Mouse (Mus musculus): ENCODE data around the gene Crat. TPM values are rescaled to one million over a fixed set of nuclear protein-coding genes. Genes with fewer than 3 reads are reported as not detected.

Gene Crat
- total RNA-seq, 2 experiments from 2014 or later, result 9.1 to 31.7 TPM

DNA sequence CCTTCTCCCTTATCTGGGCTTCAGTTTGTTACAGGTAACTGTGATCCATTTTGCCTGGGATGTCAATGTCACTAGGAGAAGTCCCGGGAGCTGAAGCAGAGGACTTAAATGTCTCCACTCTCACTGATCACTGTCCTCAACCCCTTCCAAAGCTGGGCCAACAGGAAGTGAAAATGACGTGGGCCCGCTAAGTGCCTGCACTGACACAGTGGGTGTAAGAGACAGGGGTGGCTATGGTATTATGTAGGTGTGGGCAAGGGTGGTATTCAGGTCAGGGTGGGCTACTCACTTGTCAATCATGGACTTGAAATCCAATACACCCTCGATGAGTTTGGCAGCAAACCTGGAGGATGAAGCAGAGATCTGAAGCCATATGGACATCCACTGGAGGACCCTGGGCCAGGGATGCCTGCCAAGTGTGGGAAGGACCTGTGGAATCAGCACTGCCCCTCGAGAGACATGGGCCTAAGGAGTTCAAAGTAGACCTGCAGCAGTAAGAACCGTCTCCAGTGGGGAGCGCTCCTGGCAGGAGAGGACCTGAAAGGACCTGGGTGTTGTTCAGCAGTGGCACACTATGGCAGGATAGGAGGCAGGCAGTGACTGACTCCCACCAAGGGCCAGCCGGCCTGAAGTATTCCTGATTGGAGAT lies 7.0 kb downstream of the Crat start:
- ATAC-seq (replicated peaks; ENCODE audit: poor library complexity), result no peak

- ATAC-seq (replicated peaks; ENCODE audit: poor library complexity), result no peak
These were observed 7.8 kb downstream of the Crat start for GRCm38 (mm10) chr2:30407778-30408177.

- peak; percentile 14; the same call in 1 of the 2 replicates for ATAC-seq (replicated peaks; ENCODE audit: poor library complexity)
These were observed 8.4 kb downstream of the Crat start for GRCm38 (mm10) chr2:30407221-30407620.

DNA sequence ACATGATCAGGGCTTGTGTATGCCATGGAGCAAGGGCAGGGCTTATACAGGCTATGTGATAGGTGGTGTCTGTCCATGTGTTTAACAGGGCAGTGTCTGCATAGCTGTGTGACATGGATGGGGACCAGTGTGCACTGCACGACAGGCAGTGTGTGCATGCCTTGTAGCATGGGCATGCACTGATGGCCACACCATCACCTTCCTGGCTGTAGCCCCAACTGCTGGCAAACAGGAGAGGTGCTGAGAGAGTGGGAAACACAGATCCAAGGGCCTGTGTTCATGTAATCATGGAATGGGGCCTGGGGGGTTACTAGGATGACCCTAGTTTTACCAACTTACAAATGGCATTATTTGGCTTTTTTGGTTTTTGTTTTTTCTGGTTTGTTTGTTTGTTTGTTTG lies 11.7 kb downstream of the Crat start:
- ATAC-seq (replicated peaks; ENCODE audit: poor library complexity), result no peak

GRCm38 (mm10) chr2:30402843-30403242 lies 12.8 kb downstream of the Crat start:
- ATAC-seq (replicated peaks; ENCODE audit: poor library complexity), result no peak

DNA sequence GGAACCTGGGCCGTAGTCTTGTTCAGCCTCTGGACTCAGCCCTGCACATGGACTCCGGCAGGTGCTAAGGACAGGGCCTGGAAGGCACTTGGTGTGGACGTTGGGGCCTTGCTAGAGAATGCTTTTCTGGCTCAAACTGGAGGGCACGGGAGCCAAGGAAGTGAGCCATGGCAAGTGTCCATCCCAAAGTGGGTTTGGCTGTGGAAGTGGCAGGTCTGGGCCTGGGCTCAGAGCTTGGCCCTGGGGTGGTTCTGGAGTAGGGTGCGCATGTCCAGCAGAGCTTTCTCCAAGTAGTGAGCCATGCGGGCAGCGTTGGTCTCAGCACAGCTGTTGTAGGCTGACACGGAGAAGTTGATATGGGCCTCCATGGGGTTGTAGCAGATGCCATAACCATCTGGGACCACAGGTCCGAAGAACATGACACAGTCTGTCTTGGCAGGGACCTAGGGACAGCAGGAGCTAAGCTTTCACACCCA lies 13.2 kb downstream of the Crat start:
- ATAC-seq (replicated peaks; ENCODE audit: poor library complexity), result no peak

DNA sequence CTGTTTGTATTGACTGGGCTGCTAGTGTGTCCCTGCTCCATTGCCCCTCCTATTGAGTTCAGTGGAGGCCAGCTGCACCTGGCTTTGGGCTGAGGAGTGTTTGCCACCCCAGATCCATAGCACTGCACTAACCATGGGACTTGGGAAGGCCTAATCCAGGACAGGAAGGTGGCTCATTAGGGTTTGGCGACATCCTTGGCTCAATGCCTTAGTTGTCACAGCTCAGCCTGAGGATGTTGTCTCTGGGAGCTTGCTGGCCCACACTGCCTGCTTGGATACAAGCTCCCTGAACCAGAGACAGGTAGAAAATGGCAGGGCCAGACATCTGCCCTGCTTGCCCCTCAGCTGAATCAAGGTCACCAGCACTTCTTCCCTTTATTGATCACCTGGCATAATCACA lies 14.0 kb downstream of the Crat start:
- no peak for ATAC-seq (replicated peaks; ENCODE audit: poor library complexity)

GRCm38 (mm10) chr2:30399191-30400171 lies 16.1 kb downstream of the Crat start:
- ATAC-seq (replicated peaks; ENCODE audit: poor library complexity), result no peak

GRCm38 (mm10) chr2:30397986-30398512 lies 17.6 kb downstream of the Crat start:
- no peak for ATAC-seq (replicated peaks; ENCODE audit: poor library complexity)

- no peak for ATAC-seq (replicated peaks; ENCODE audit: poor library complexity)
These were observed 19.4 kb downstream of the Crat start for GRCm38 (mm10) chr2:30396246-30396645.

DNA sequence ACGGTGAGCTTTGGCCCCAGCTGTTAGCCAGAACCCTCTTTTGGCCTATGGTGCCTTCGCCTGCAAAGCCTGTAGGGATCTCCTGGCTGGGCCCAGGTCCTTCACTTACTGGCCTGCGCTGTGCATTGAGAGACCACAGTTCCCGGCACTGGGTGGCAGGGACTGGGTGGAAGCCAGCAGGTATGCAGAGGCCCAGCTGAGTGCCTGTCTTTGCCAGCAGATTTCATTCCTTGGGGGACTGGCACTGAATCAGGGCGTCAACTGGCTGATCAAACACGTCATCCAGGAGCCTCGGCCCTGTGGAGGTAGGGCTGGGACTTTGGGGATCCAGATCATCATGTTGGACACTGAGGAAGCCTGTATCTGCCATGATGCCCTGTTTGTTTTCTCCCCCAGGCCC lies 19.9 kb downstream of the Crat start:
- ATAC-seq (replicated peaks; ENCODE audit: poor library complexity), result no peak

DNA sequence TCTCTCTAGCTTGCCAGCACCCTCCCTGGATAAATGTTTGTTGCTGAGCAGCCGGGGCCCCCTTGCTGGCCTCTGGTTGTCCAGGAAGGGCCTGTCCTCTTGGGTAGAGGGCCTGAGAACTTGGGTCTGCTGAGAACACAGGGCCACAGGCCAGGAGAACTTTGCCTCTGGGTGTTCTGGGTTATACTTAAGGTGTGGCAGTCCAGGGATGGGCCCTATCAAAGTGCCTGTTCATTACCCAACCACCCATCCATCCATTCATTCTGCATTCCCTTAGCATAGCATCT lies 22.3 kb downstream of the Crat start:
- no peak for ATAC-seq (replicated peaks; ENCODE audit: poor library complexity)

- peak; percentile 3 for ATAC-seq (replicated peaks; ENCODE audit: poor library complexity)
These were observed 22.8 kb downstream of the Crat start for GRCm38 (mm10) chr2:30392577-30393369.

- ATAC-seq (replicated peaks; ENCODE audit: poor library complexity), result peak; percentile 95
These were observed 23.5 kb downstream of the Crat start, which contains the start of gene Dolpp1 for GRCm38 (mm10) chr2:30392114-30392576. Gene Dolpp1, plus strand, starts transcription at chr2:30392254.

GRCm38 (mm10) chr2:30389000-30389399 lies 26.6 kb downstream of the Crat start:
- no peak for ATAC-seq (replicated peaks; ENCODE audit: poor library complexity)

- no peak for ATAC-seq (replicated peaks; ENCODE audit: poor library complexity)
These were observed 28.7 kb downstream of the Crat start for GRCm38 (mm10) chr2:30386913-30387312.

GRCm38 (mm10) chr2:30385591-30385990 lies 30.0 kb downstream of the Crat start:
- no peak for ATAC-seq (replicated peaks; ENCODE audit: poor library complexity)

- no peak for ATAC-seq (replicated peaks; ENCODE audit: poor library complexity)
These were observed 30.8 kb downstream of the Crat start for GRCm38 (mm10) chr2:30384814-30385213.

DNA sequence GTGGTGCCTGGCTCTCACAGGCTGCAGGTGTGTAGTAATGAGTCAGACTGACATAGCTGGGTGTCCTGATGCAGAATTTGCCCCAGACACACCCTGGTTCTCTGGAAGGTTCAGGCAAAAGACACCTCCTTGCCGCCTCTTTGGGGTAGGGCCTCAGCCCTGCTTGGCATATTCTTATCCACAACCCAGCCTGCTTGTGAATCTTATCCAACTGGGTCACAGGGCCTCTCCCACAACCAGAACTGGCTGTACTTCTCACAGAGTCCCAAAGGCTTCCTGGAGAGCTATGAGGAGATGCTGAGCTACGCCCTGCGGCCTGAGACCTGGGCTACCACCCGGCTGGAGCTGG lies 34.3 kb downstream of the Crat start:
- ATAC-seq (replicated peaks; ENCODE audit: poor library complexity), result peak; percentile 60

GRCm38 (mm10) chr2:30380564-30381376 lies 34.8 kb downstream of the Crat start:
- no peak for ATAC-seq (replicated peaks; ENCODE audit: poor library complexity)
